ENCODE assay signal across 9 mouse cellular contexts in the genomic region with DNA sequence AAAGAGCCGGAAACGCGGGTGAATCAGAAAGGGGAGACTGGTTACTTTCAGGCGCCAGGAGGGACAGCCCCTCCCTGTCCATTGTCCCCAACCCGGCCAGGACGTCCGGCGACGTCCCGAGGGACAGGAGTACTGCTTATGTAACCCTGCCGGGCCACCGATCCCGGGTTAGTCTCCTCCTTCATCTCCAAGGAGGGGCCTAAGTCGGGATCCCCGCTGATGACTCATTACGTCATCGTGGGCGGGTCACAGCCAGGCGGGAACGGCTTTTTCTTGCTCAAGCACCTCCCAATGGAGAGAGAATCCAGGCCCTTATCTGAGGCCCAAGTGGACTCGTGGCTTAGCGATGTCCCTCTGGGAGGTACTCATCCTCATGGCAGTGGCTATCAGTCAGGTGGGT. TPM values are rescaled to one million over a fixed set of nuclear protein-coding genes. Genes with fewer than 3 reads are reported as not detected.
A peak's percentile ranks its signal among the peaks of the same experiment; 100 is the strongest.
DNase-seq lines count a peak whose midpoint lies in the region; ATAC-seq lines count a peak whose summit lies in the region.
"Had no signal": no experiment of that assay in that cellular context is flagged by ENCODE, and none has a peak within 500 bp of the region (broad histone marks: within the 10 kb centered on the region; RNA-seq: fewer than 3 reads in every experiment).

No protein-coding gene starts in this region.

- WGBS in hindbrain, embryonic 14.5 days = 0% methylated on average over 22 of the region's 22 CpGs
- 7% methylated on average over 18 of the region's 22 CpGs for WGBS in macrophage (ENCODE audit: missing documents)

- peak overlapping the region; percentile 32 for H3K4me3 ChIP-seq in hindbrain, embryonic 14.5 days (replicated peaks; ENCODE audit: low read length)
- H3K4me3 ChIP-seq in macrophage (ENCODE audit: inconsistent target) = peak overlapping the region; percentile 24; the same call in 1 of the 2 replicates

- peak overlapping the region; percentile 15; the same call in 1 of the 2 replicates for H3K27ac ChIP-seq in hindbrain, embryonic 14.5 days
- no peak overlapping the region for H3K27ac ChIP-seq in macrophage

- peak; percentile 57 for ATAC-seq in hindbrain, embryonic 14.5 days (ENCODE audit: low FRiP score)

- peak; percentile 88 for DNase-seq in ZHBTc4 (ENCODE audit: low read depth, low spot score)
- DNase-seq in cerebellum, postnatal 25 days = peak; percentile 81 to 87
- peak; percentile 84 to 90 for DNase-seq in frontal cortex, postnatal 36 days (ENCODE audit: low spot score in 2 of 2)
- peak; percentile 77 for DNase-seq in hindbrain, embryonic 14.5 days (ENCODE audit: low spot score)
- DNase-seq in left cerebral cortex, adult 8-10 months (ENCODE audit: low spot score in 2 of 2) = peak; percentile 70 to 89
- peak; percentile 88 to 89 for DNase-seq in right cerebral cortex, adult 2 months (ENCODE audit: low spot score in 2 of 2)
- DNase-seq in thymus, postnatal 0 days (ENCODE audit: low spot score) = no peak

- H3K79me2 ChIP-seq in macrophage (ENCODE audit: inconsistent target) = no peaks in the 10 kb centered on the region

- peak overlapping the region; percentile 67 for H3K4me2 ChIP-seq in hindbrain, embryonic 14.5 days (replicated peaks)

- no peaks in the 10 kb centered on the region for H3K27me3 ChIP-seq in hindbrain, embryonic 14.5 days (ENCODE audit: control insufficient read depth, insufficient read depth, low read length)

- H3K9ac ChIP-seq in hindbrain, embryonic 14.5 days = peak overlapping the region; percentile 48

- H3K36me3 ChIP-seq in hindbrain, embryonic 14.5 days (replicated peaks; ENCODE audit: control insufficient read depth, insufficient read depth) = no peaks in the 10 kb centered on the region
- H3K36me3 ChIP-seq in macrophage (ENCODE audit: inconsistent target) = no peaks in the 10 kb centered on the region

- no peaks in the 10 kb centered on the region for H3K9me3 ChIP-seq in hindbrain, embryonic 14.5 days (ENCODE audit: control insufficient read depth, low read length)

- peaks cover 11% of the 10 kb centered on the region; the same call in 1 of the 2 replicates for H3K4me1 ChIP-seq in hindbrain, embryonic 14.5 days (replicated peaks; ENCODE audit: control insufficient read depth, insufficient read depth, low read length)

RNA-seq across cellular contexts. Expression of a gene that starts 17.3 kb away (rescaled TPM):
- 0.12 TPM in 1 of 2 replicates, not detected in the other for polyA plus RNA-seq in hindbrain, embryonic 14.5 days (2014; fragmentation: Nextera tagmentation; extraction: Ambion mirVana)
- total RNA-seq in left cerebral cortex, adult 8-10 months (2022) = 10 to 100 TPM; 11.1 to 15.1 (median 13.8) TPM
- total RNA-seq in macrophage (2018; cell fraction: chromatin; rRNA removed) = 100 to 1,000 TPM in 4 of 26 experiments, 10 to 100 TPM in 4, 1 to 10 TPM in 13, under 1 TPM in 5; 0.25 to 730 (median 3.1) TPM
- total RNA-seq in macrophage (2018; cell fraction: cytosol; rRNA removed) = 100 to 1,000 TPM in 3 of 26 experiments, 10 to 100 TPM in 8, 1 to 10 TPM in 8, under 1 TPM in 7; 0.20 to 141 (median 4.6) TPM
- 100 to 1,000 TPM in 3 of 26 experiments, 10 to 100 TPM in 9, 1 to 10 TPM in 9, under 1 TPM in 5; 0.30 to 353 (median 7.2) TPM for total RNA-seq in macrophage (2018; cell fraction: nucleus; rRNA removed)
- polyA plus RNA-seq in macrophage (2018) = 0.74 to 2.0 TPM (median 1.2 TPM) in 3 replicates
- polyA plus RNA-seq in thymus, postnatal 0 days (2015; fragmentation: Nextera tagmentation; extraction: Ambion mirVana) = 0.19 and 0.21 TPM in 2 replicates

RNA-seq across cellular contexts. Expression of a gene that starts 17.4 kb away (rescaled TPM):
- 82.6 and 86.1 TPM in 2 replicates for polyA plus RNA-seq in hindbrain, embryonic 14.5 days (2014; fragmentation: Nextera tagmentation; extraction: Ambion mirVana)
- total RNA-seq in left cerebral cortex, adult 8-10 months (2022) = 10 to 100 TPM; 34.9 to 42.8 (median 38.6) TPM
- total RNA-seq in macrophage (2018; cell fraction: chromatin; rRNA removed) = 10 to 100 TPM; 14.4 to 47.9 (median 27.0) TPM
- 10 to 100 TPM; 15.6 to 27.5 (median 21.3) TPM for total RNA-seq in macrophage (2018; cell fraction: cytosol; rRNA removed)
- 10 to 100 TPM; 11.2 to 36.0 (median 19.9) TPM for total RNA-seq in macrophage (2018; cell fraction: nucleus; rRNA removed)
- 16.4 to 18.9 TPM (median 16.8 TPM) in 3 replicates for polyA plus RNA-seq in macrophage (2018)
- 59.6 and 67.1 TPM in 2 replicates for polyA plus RNA-seq in thymus, postnatal 0 days (2015; fragmentation: Nextera tagmentation; extraction: Ambion mirVana)

RNA-seq across cellular contexts. Expression of a gene that starts 32.2 kb away (rescaled TPM):
- 17.0 TPM in 2 replicates for polyA plus RNA-seq in hindbrain, embryonic 14.5 days (2014; fragmentation: Nextera tagmentation; extraction: Ambion mirVana)
- 10 to 100 TPM; 16.3 to 20.4 (median 17.4) TPM for total RNA-seq in left cerebral cortex, adult 8-10 months (2022)
- 10 to 100 TPM in 4 of 26 experiments, 1 to 10 TPM in 21, under 1 TPM in 1; 0.87 to 15.1 (median 3.8) TPM for total RNA-seq in macrophage (2018; cell fraction: chromatin; rRNA removed)
- 10 to 100 TPM in 12 of 26 experiments, 1 to 10 TPM in 14; 4.1 to 14.6 (median 9.1) TPM for total RNA-seq in macrophage (2018; cell fraction: cytosol; rRNA removed)
- 10 to 100 TPM in 3 of 26 experiments, 1 to 10 TPM in 23; 1.8 to 17.4 (median 4.2) TPM for total RNA-seq in macrophage (2018; cell fraction: nucleus; rRNA removed)
- polyA plus RNA-seq in macrophage (2018) = 12.4 to 20.7 TPM (median 20.5 TPM) in 3 replicates
- 15.8 and 18.7 TPM in 2 replicates for polyA plus RNA-seq in thymus, postnatal 0 days (2015; fragmentation: Nextera tagmentation; extraction: Ambion mirVana)

RNA-seq across cellular contexts. Expression of a gene that starts 32.4 kb away (rescaled TPM):
- polyA plus RNA-seq in hindbrain, embryonic 14.5 days (2014; fragmentation: Nextera tagmentation; extraction: Ambion mirVana) = 2.4 and 2.6 TPM in 2 replicates
- 1 to 10 TPM; 3.9 to 7.7 (median 5.9) TPM for total RNA-seq in left cerebral cortex, adult 8-10 months (2022)
- total RNA-seq in macrophage (2018; cell fraction: chromatin; rRNA removed) = 10 to 100 TPM in 1 of 26 experiments, 1 to 10 TPM in 15, under 1 TPM in 9, not detected in 1; 0.38 to 11.8 (median 1.6) TPM
- total RNA-seq in macrophage (2018; cell fraction: cytosol; rRNA removed) = 1 to 10 TPM in 22 of 26 experiments, under 1 TPM in 4; 0.62 to 8.1 (median 2.5) TPM
- total RNA-seq in macrophage (2018; cell fraction: nucleus; rRNA removed) = 1 to 10 TPM in 20 of 26 experiments, under 1 TPM in 6; 0.27 to 8.9 (median 2.2) TPM
- polyA plus RNA-seq in macrophage (2018) = 2.8 to 2.9 TPM (median 2.8 TPM) in 3 replicates
- 2.2 and 2.4 TPM in 2 replicates for polyA plus RNA-seq in thymus, postnatal 0 days (2015; fragmentation: Nextera tagmentation; extraction: Ambion mirVana)

RNA-seq across cellular contexts. Expression of a gene that starts 44.7 kb away (rescaled TPM):
- polyA plus RNA-seq in hindbrain, embryonic 14.5 days (2014; fragmentation: Nextera tagmentation; extraction: Ambion mirVana) = 106 and 112 TPM in 2 replicates
- 100 to 1,000 TPM; 108 to 133 (median 114) TPM for total RNA-seq in left cerebral cortex, adult 8-10 months (2022)
- 10 to 100 TPM in 1 of 26 experiments, 1 to 10 TPM in 13, under 1 TPM in 7, not detected in 5; 0.20 to 21.6 (median 1.8) TPM for total RNA-seq in macrophage (2018; cell fraction: chromatin; rRNA removed)
- 1 to 10 TPM in 13 of 26 experiments, under 1 TPM in 12, not detected in 1; 0.14 to 6.2 (median 2.0) TPM for total RNA-seq in macrophage (2018; cell fraction: cytosol; rRNA removed)
- total RNA-seq in macrophage (2018; cell fraction: nucleus; rRNA removed) = 1 to 10 TPM in 15 of 26 experiments, under 1 TPM in 7, not detected in 4; 0.15 to 8.6 (median 2.9) TPM
- 0.09 to 0.52 TPM (median 0.32 TPM) in 3 replicates for polyA plus RNA-seq in macrophage (2018)
- 1.6 and 2.2 TPM in 2 replicates for polyA plus RNA-seq in thymus, postnatal 0 days (2015; fragmentation: Nextera tagmentation; extraction: Ambion mirVana)
- total RNA-seq: neutrophil, adult 5-6 weeks had no signal
